Mouse (Mus musculus) right cerebral cortex, postnatal 10 days (tissue): Measurements from ENCODE around the gene Fam120a.

Experiments
- DNase-seq, 2 experiments: peaks; one replicate each; pipeline ENCODE4 v3.0.0; 2021; ENCODE audit warnings: low spot score in 2 of 2

Fam120a gene

GRCm38 (mm10) chr13:48853475-48853874 is 114.3 kb downstream of the Fam120a start:
- DNase-seq: no peak

GRCm38 (mm10) chr13:48852859-48853258 is 115.0 kb downstream of the Fam120a start:
- DNase-seq: no peak

DNA sequence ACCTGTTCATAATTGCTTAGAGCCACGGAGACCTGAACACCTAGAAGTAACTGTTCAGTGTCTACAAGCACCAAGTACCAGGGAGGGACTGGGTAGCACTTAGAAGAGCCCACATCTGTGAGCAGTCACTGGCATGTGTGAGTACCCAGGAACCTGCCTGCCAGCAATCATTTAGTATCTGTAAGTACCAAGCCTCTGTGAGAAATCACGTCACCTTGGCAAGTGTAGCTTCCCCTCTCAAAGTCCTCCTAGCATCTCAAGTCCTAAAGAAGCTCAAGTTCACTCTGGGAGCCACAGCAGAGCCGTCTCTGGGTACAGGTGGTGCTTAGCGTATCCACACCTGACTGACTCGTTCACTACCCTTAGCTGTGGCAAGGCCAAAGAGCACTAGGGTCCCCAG is 116.1 kb downstream of the Fam120a start:
- DNase-seq: no peak

- peak in 1 of 2 experiments; percentile 30 for DNase-seq
Measured at GRCm38 (mm10) chr13:48850771-48851170, 117.0 kb downstream of the Fam120a start.

- DNase-seq: peak in 1 of 2 experiments; percentile 17
Measured at GRCm38 (mm10) chr13:48850326-48850725, 117.5 kb downstream of the Fam120a start.

DNA sequence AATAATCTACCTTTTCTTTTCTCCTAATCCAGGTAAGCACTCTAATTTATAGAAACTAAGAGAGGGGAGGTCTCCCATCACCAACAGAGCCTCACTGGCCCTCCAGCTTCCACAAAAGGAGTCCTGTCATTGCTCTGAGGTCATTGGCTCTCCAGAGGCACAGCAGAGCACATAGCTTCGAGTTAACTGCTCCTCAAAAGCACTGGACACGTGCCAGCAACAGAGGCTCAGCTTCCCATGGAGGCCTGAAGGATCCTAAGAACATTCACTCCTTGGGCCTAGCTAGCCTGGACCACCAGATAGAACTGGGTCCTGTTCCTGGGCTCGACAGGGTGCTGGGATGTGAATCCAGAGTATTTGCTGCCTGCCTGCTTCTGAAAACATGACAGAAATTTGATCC is 118.7 kb downstream of the Fam120a start:
- peak in 1 of 2 experiments; percentile 63 for DNase-seq

- no peak for DNase-seq
Measured at GRCm38 (mm10) chr13:48845308-48845707, 122.5 kb downstream of the Fam120a start.

DNA sequence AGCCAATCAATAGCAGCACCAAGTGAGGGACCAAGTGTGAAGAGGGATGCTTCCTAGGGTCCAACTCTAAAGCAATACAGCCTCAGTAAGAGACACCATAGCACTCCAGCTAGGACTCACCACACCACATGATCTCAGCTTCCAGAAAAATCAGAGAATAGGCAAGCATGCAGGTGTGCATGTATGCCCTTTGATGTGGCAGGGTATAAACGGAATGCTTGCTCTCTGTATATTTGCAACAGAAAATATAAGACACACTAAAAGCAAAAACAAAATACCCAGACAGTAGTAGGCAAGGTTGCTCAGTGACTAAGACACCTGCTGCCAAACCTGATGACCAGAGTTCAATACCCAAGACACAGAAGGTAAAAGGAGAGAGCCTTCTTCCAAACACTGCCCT is 124.3 kb downstream of the Fam120a start:
- DNase-seq: no peak

- peak in 1 of 2 experiments; percentile 17 for DNase-seq
Measured at GRCm38 (mm10) chr13:48841905-48842592, 125.8 kb downstream of the Fam120a start.

- DNase-seq: no peak
Measured at GRCm38 (mm10) chr13:48838284-48838683, 129.5 kb downstream of the Fam120a start.

DNA sequence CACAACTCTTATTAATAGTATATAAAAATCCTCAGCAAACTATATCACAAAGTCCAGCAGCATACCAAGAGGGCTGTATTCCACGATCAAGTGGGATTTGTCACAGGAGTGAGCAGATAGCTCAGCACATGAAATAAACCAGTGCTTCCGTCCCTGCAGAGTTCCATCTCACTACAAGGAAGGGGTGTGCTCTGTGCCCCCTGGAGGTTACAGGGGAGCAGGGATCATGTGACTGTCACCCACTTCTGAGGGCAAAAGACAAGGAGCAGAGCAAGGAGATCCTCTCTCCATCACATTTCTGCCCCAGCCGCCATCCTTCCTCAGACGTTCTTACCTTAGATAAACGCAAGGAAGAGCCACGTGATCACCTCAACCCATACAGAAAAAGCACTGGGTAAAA is 130.3 kb downstream of the Fam120a start:
- DNase-seq: no peak

DNA sequence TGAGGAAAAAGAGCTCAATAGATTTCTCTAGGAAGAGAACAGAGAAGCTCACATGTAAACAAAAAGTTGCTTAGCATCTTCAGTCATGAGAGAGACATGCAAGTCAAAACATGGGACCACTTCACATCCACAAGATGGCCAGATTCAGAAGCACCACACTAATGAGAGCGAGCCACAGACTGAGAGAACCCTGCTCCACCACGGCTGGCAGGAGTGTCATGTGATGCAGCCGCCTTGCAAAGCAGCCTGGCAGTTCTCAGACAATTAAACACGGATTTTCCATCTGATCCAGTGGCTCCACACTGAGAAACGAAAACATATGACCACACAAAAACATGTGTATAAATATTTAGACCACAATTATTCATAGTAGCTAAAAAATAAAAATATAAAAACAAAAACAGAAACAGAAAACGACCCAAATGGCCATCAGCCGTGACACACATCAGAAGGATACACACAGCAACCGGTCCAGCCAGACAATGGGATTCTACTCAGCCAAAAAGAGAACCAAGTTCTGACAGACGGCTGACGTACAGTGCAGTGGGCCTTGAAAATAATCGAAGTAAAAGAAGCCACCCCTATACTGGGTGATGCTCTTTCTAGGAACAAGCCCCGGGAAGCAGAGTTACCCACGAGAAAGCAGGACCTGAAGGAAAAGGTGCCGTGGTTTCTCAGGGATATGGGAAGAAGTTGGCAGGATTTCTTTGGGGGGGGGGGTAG is 137.1 kb downstream of the Fam120a start:
- peak; percentile 38 to 51 for DNase-seq

- DNase-seq: no peak
Measured at GRCm38 (mm10) chr13:48829780-48830179, 138.0 kb downstream of the Fam120a start.
